In the genomic region with DNA sequence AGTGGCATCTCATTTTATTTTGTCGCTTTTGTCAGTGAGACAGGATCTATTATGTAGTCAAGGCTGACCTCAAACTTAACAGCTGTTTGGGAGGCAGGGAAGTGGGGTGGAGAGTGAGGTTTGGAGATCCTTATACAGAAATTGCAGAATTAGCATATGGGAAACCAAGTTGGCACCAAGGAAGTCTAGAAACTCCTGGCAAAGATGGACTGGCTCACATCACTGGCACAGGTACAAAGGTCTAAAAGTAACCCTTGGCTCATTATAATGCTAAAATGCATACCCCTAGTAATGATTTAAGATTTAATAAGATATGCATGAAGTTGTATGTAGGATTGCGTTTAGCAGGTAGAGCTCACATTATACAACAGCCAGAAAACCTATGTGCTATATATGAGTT, we compare ENCODE assay signal across 25 mouse cellular contexts. TPM values are rescaled to one million over a fixed set of nuclear protein-coding genes. Genes with fewer than 3 reads are reported as not detected.
DNase-seq lines count a peak whose midpoint lies in the region; ATAC-seq and TF ChIP-seq lines count a peak whose summit lies in the region.
"Had no signal": no experiment of that assay in that cellular context is flagged by ENCODE, and none has a peak within 500 bp of the region (broad histone marks: within the 10 kb centered on the region; RNA-seq: fewer than 3 reads in every experiment).

No protein-coding gene starts in this region.

- no peak for ATAC-seq in kidney, embryonic 16.5 days (ENCODE audit: low FRiP score, low TSS enrichment)
- no peak for ATAC-seq in liver, embryonic 12.5 days
- ATAC-seq: activated CD4-positive, CD25-positive, alpha-beta regulatory T cell, adult 4 months; forebrain, embryonic 15.5 days; hindbrain, embryonic 16.5 days had no signal

- H3K9ac ChIP-seq in kidney, embryonic 16.5 days (replicated peaks; ENCODE audit: low read length) = no peak overlapping the region
- H3K9ac ChIP-seq in liver, adult 2 months (ENCODE audit: low read depth, low read length) = no peak overlapping the region
- no peak overlapping the region for H3K9ac ChIP-seq in liver, embryonic 12.5 days
- H3K9ac ChIP-seq: embryonic facial prominence, embryonic 12.5 days; embryonic facial prominence, embryonic 15.5 days; forebrain, embryonic 12.5 days; forebrain, embryonic 15.5 days; heart, embryonic 12.5 days; heart, embryonic 15.5 days; hindbrain, embryonic 13.5 days had no signal

- DNase-seq in kidney, adult 2 months = peak; percentile 76
- DNase-seq in liver, adult 2 months (ENCODE audit: extremely low read depth, low read depth, low spot score) = peak; percentile 41
- DNase-seq in kidney, postnatal 25 days = peak; percentile 29 to 33
- DNase-seq in cerebellum, adult 11-12 months = no peak
- DNase-seq: adrenal gland, adult 8-10 months; adrenal gland, postnatal 25 days; cerebellum, adult 2 months; cerebellum, adult 9-11 months; cerebellum, postnatal 25 days; gastrocnemius, postnatal 25 days; heart, adult 18-20 months; heart, postnatal 10 days; heart, postnatal 36 days had no signal

- no peaks in the 10 kb centered on the region for H3K9me3 ChIP-seq in kidney, embryonic 16.5 days (ENCODE audit: low read length)
- no peaks in the 10 kb centered on the region for H3K9me3 ChIP-seq in liver, embryonic 12.5 days (replicated peaks)
- H3K9me3 ChIP-seq: embryonic facial prominence, embryonic 12.5 days; embryonic facial prominence, embryonic 15.5 days; forebrain, embryonic 12.5 days; forebrain, embryonic 15.5 days; heart, embryonic 12.5 days; heart, embryonic 15.5 days; hindbrain, embryonic 10.5 days; hindbrain, embryonic 13.5 days had no signal

- peak overlapping the region; percentile 76; the same call in 1 of the 2 replicates for H3K27ac ChIP-seq in kidney, adult 2 months (ENCODE audit: insufficient read depth, low read depth, low read length)
- no peak overlapping the region for H3K27ac ChIP-seq in kidney, embryonic 16.5 days (ENCODE audit: low read length)
- no peak overlapping the region for H3K27ac ChIP-seq in liver, adult 2 months (replicated peaks; ENCODE audit: insufficient read depth, low read depth, low read length)
- no peak overlapping the region for H3K27ac ChIP-seq in liver, embryonic 12.5 days
- H3K27ac ChIP-seq: embryonic facial prominence, embryonic 12.5 days; embryonic facial prominence, embryonic 15.5 days; forebrain, embryonic 12.5 days; forebrain, embryonic 15.5 days; heart, embryonic 15.5 days; hindbrain, embryonic 10.5 days; hindbrain, embryonic 13.5 days had no signal

- no peak for TF ChIP-seq POLR2A in kidney, adult 2 months (IDR thresholded peaks at IDR 0.05; ENCODE audit: low read depth, low read length)
- TF ChIP-seq POLR2A in liver, adult 2 months (IDR thresholded peaks at IDR 0.05; ENCODE audit: extremely low read depth, insufficient read depth, low read length) = no peak

- H3K4me1 ChIP-seq in kidney, adult 2 months (ENCODE audit: control insufficient read depth, insufficient read depth, low read length) = peaks cover 11% of the 10 kb centered on the region; the same call in 1 of the 2 replicates
- no peaks in the 10 kb centered on the region for H3K4me1 ChIP-seq in kidney, embryonic 16.5 days (ENCODE audit: insufficient read depth, low read length)
- no peaks in the 10 kb centered on the region for H3K4me1 ChIP-seq in liver, adult 2 months (ENCODE audit: control insufficient read depth, insufficient read depth, low read length)
- no peaks in the 10 kb centered on the region for H3K4me1 ChIP-seq in liver, embryonic 12.5 days
- H3K4me1 ChIP-seq: embryonic facial prominence, embryonic 12.5 days; embryonic facial prominence, embryonic 15.5 days; forebrain, embryonic 12.5 days; forebrain, embryonic 15.5 days; heart, embryonic 12.5 days; heart, embryonic 15.5 days; hindbrain, embryonic 10.5 days; hindbrain, embryonic 13.5 days had no signal

- H3K27me3 ChIP-seq in kidney, adult 2 months (replicated peaks; ENCODE audit: control insufficient read depth, insufficient read depth, low read length) = no peaks in the 10 kb centered on the region
- no peaks in the 10 kb centered on the region for H3K27me3 ChIP-seq in kidney, embryonic 16.5 days (ENCODE audit: insufficient read depth, low read length)
- H3K27me3 ChIP-seq in liver, adult 2 months (ENCODE audit: control insufficient read depth, insufficient read depth, low read length) = no peaks in the 10 kb centered on the region
- H3K27me3 ChIP-seq in liver, embryonic 12.5 days (replicated peaks) = no peaks in the 10 kb centered on the region
- H3K27me3 ChIP-seq: embryonic facial prominence, embryonic 12.5 days; embryonic facial prominence, embryonic 15.5 days; forebrain, embryonic 12.5 days; forebrain, embryonic 15.5 days; heart, embryonic 12.5 days; heart, embryonic 15.5 days; hindbrain, embryonic 13.5 days had no signal

- H3K79me2 ChIP-seq in liver, adult 2 months (ENCODE audit: control insufficient read depth, insufficient read depth, low read length) = peaks cover 2% of the 10 kb centered on the region; the same call in 1 of the 2 replicates

- 65% methylated on average over 2 of the region's 2 CpGs for WGBS in kidney, adult 2 months
- 93% methylated on average over 2 of the region's 2 CpGs for WGBS in kidney, embryonic 16.5 days
- WGBS in liver, adult 2 months = 96% methylated on average over 2 of the region's 2 CpGs
- 72% methylated on average over 2 of the region's 2 CpGs for WGBS in liver, embryonic 12.5 days (ENCODE audit: insufficient replicate concordance)

- H3K4me3 ChIP-seq in kidney, adult 2 months (ENCODE audit: insufficient read depth, low read depth, low read length) = no peak overlapping the region
- no peak overlapping the region for H3K4me3 ChIP-seq in kidney, embryonic 16.5 days (ENCODE audit: low read length)
- H3K4me3 ChIP-seq in liver, adult 2 months (ENCODE audit: insufficient read depth, low read depth, low read length) = no peak overlapping the region
- no peak overlapping the region for H3K4me3 ChIP-seq in liver, embryonic 12.5 days
- H3K4me3 ChIP-seq: embryonic facial prominence, embryonic 12.5 days; embryonic facial prominence, embryonic 15.5 days; forebrain, embryonic 12.5 days; forebrain, embryonic 15.5 days; heart, embryonic 12.5 days; heart, embryonic 15.5 days; hindbrain, embryonic 10.5 days; hindbrain, embryonic 13.5 days had no signal

- TF ChIP-seq CTCF in kidney, adult 2 months (conservative IDR thresholded peaks at IDR 0.05; ENCODE audit: insufficient read depth, insufficient read length, low read depth, low read length) = no peak
- TF ChIP-seq CTCF in liver, adult 2 months (IDR thresholded peaks at IDR 0.05; ENCODE audit: low read depth, low read length) = no peak

- H3K36me3 ChIP-seq in kidney, adult 2 months (ENCODE audit: control insufficient read depth, insufficient read depth, low read length) = no peaks in the 10 kb centered on the region
- H3K36me3 ChIP-seq in kidney, embryonic 16.5 days (ENCODE audit: insufficient read depth, low read length) = no peaks in the 10 kb centered on the region
- no peaks in the 10 kb centered on the region for H3K36me3 ChIP-seq in liver, adult 2 months (ENCODE audit: control insufficient read depth, insufficient read depth, low read length)
- H3K36me3 ChIP-seq in liver, embryonic 12.5 days = no peaks in the 10 kb centered on the region
- H3K36me3 ChIP-seq: embryonic facial prominence, embryonic 12.5 days; embryonic facial prominence, embryonic 15.5 days; forebrain, embryonic 12.5 days; forebrain, embryonic 15.5 days; heart, embryonic 12.5 days; heart, embryonic 15.5 days; hindbrain, embryonic 10.5 days; hindbrain, embryonic 13.5 days had no signal

- H3K4me2 ChIP-seq in kidney, embryonic 16.5 days (replicated peaks; ENCODE audit: low read depth, low read length) = no peak overlapping the region
- no peak overlapping the region for H3K4me2 ChIP-seq in liver, embryonic 12.5 days
- H3K4me2 ChIP-seq: embryonic facial prominence, embryonic 12.5 days; embryonic facial prominence, embryonic 15.5 days; forebrain, embryonic 12.5 days; forebrain, embryonic 15.5 days; heart, embryonic 12.5 days; heart, embryonic 15.5 days; hindbrain, embryonic 13.5 days had no signal

RNA-seq across cellular contexts. Expression of a gene that starts 58.2 kb away (rescaled TPM):
- polyA plus RNA-seq in kidney, adult 2 months (2012; rRNA removed) = 19.0 and 20.5 TPM in 2 replicates
- 7.1 and 9.3 TPM in 2 replicates for polyA plus RNA-seq in kidney, embryonic 16.5 days (2015; fragmentation: Nextera tagmentation; extraction: Ambion mirVana)
- 2.4 and 2.8 TPM in 2 replicates for total RNA-seq in liver, adult 2 months (2014; rRNA removed)
- 0.97 and 1.0 TPM in 2 replicates for polyA plus RNA-seq in liver, adult 2 months (2012; rRNA removed)
- polyA plus RNA-seq in liver, embryonic 12.5 days (2016; fragmentation: Nextera tagmentation; extraction: Ambion mirVana) = 3.4 and 4.4 TPM in 2 replicates
